Mouse (Mus musculus): ENCODE results near the gene Nasp. TPM values are rescaled to one million over a fixed set of nuclear protein-coding genes. Genes with fewer than 3 reads are reported as not detected.
"Not testable (repeated sequence)": the region's sequence is repeated elsewhere in the genome, so short reads cannot be mapped to it uniquely, and the experiment has no call there.

Nasp gene
- polyA plus RNA-seq (2014; fragmentation: Nextera tagmentation; extraction: Ambion mirVana) = 94.4 and 110 TPM in 2 replicates

DNA sequence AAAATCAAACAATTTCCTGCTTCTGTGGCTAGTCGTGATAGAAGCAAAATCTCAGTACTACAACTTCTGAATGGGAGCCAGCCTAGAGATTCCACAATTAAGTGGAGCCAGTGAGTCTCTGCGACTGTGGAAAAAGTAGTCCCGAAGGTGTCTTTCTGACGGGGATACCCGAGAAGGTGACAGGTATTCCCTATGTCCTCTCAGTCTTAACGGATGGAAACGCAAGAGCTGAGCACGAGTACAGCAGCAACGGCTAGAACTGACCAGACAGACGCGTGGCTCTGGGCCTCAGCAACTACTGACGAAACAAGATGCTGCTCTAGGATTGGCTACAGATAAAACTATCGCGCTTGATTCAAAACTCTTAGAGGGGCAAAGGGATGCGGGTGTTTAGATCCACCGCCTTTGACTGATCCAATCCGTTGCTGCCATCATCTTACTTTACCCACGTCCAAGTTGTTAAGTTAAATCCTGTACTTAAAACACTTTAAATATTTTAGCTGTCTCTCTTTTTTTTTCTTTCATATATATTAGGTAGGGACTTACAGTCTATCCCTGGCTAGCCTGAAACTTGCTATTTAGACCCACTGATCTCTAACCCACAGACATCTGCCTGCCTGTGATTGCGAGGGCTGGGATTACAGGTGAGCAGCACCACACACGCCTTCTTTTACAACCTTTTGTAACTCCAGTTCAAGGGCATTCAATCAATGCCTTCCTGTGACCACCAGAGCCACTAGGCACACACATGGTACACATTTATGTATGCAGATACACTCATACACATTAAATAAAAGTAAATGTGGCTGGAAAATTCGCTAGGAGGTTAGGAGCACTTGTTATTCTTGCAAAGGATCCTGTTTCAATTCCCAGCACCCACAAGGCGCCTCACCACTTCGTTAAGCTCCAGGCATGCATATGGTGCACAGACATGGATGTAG is at the start of gene Nasp:
Gene Nasp (minus strand): TSS at position 220 of the 941 bp plus-strand sequence.
- Histone ChIP-seq H3K4me2 (ENCODE audit: low read length) (peak within 1 kb of the TSS; percentile 57), H3K4me1 (ENCODE audit: control insufficient read depth, insufficient read depth, low read length) (peaks cover 18% of the 10 kb centered on the region), H3K4me3 (replicated peaks; ENCODE audit: low read depth, low read length) (peak within 1 kb of the TSS; percentile 100), H3K9me3 (ENCODE audit: control insufficient read depth, low read length) (no peaks in the 10 kb centered on the region), H3K36me3 (ENCODE audit: control insufficient read depth, insufficient read depth, low read length) (no peaks in the 10 kb centered on the region), H3K27me3 (ENCODE audit: control insufficient read depth, insufficient read depth, low read length) (no peaks in the 10 kb centered on the region), H3K27ac (replicated peaks; ENCODE audit: low read depth, low read length) (peak within 1 kb of the TSS; percentile 94), H3K9ac (replicated peaks; ENCODE audit: low read length) (peak within 1 kb of the TSS; percentile 70)
- WGBS = 8% methylated on average over 23 of the region's 23 CpGs
- ATAC-seq (ENCODE audit: low FRiP score, low TSS enrichment) = peak; percentile 84
- DNase-seq = peak; percentile 92

DNA sequence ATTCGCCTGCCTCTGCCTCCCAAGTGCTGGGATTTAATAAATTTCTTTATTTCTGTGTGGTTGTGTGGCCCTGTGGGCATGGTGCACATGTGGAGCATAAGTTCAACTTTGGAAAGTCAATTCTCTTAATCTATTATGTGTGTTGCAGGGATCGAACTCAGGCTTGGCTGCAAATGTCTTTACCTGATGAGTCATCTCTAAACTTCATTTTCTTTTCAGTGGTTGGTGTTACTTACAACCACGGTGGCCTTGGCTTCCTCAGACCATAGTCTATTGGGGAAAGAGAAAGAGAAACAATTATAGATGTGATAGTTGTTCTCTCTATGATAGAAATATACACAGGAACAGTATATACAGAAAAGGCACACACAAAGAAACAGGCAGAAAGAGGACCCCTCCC is 48.3 kb upstream of the Nasp start:
- no peaks in the 10 kb centered on the region for H3K27me3 ChIP-seq (ENCODE audit: control insufficient read depth, insufficient read depth, low read length)
- H3K9me3 ChIP-seq (ENCODE audit: control insufficient read depth, low read length) = no peaks in the 10 kb centered on the region
- WGBS = 82% methylated on average over 3 of the region's 3 CpGs
- H3K27ac ChIP-seq (replicated peaks; ENCODE audit: low read depth, low read length) = no peak overlapping the region
- no peak for ATAC-seq (ENCODE audit: low FRiP score, low TSS enrichment)
- no peak overlapping the region for H3K9ac ChIP-seq (replicated peaks; ENCODE audit: low read length)
- H3K4me1 ChIP-seq (ENCODE audit: control insufficient read depth, insufficient read depth, low read length) = no peaks in the 10 kb centered on the region
- H3K4me2 ChIP-seq (ENCODE audit: low read length) = no peak overlapping the region
- no peaks in the 10 kb centered on the region for H3K36me3 ChIP-seq (ENCODE audit: control insufficient read depth, insufficient read depth, low read length)
- no peak for DNase-seq
- H3K4me3 ChIP-seq (replicated peaks; ENCODE audit: low read depth, low read length) = no peak overlapping the region

DNA sequence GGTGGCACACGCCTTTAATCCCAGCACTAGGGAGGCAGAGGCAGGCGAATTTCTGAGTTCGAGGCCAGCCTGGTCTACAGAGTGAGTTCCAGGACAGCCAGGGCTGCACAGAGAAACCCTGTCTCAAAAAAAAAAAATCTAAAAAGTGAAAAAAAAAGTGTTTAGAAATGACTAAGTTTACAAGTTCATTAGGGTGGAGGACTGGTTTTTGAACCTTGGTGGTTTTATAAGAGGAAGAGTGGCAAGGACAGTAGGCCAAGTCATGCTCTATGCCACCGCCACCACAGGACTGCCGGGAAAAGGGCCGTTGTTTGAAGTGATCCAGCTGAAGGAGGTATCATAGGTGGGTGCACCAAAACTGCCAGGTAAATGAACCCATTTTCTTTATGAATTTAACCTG is 47.0 kb upstream of the Nasp start:
- H3K4me1 ChIP-seq (ENCODE audit: control insufficient read depth, insufficient read depth, low read length); H3K9me3 ChIP-seq (ENCODE audit: control insufficient read depth, low read length); DNase-seq; H3K27me3 ChIP-seq (ENCODE audit: control insufficient read depth, insufficient read depth, low read length); ATAC-seq (ENCODE audit: low FRiP score, low TSS enrichment); H3K4me3 ChIP-seq (replicated peaks; ENCODE audit: low read depth, low read length); H3K9ac ChIP-seq (replicated peaks; ENCODE audit: low read length); H3K36me3 ChIP-seq (ENCODE audit: control insufficient read depth, insufficient read depth, low read length); H3K27ac ChIP-seq (replicated peaks; ENCODE audit: low read depth, low read length); H3K4me2 ChIP-seq (ENCODE audit: low read length): not testable (repeated sequence)
- WGBS = 93% methylated on average over 6 of the region's 6 CpGs

DNA sequence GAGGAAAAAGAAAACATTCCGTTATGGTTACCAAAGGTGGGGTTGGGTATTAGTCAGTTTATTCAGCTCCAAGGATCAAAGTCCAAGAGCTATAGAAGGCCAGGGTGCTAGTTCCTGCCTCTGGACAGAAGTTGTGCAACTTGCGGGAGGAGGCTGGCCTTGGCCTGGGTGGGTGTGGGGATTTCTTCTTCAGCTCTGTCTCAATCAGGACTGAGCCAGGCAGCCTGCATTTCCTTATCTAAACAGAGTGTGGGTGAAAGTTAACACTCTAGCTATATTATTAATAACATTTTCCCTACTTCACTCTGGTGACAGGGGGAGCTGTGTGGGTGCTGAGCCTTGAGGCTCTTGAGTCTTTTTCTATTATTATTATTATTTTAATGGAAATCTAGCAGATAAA is 45.0 kb upstream of the Nasp start:
- no peak overlapping the region for H3K4me3 ChIP-seq (replicated peaks; ENCODE audit: low read depth, low read length)
- H3K9me3 ChIP-seq (ENCODE audit: control insufficient read depth, low read length) = no peaks in the 10 kb centered on the region
- 77% methylated on average over 2 of the region's 2 CpGs for WGBS
- no peak overlapping the region for H3K4me2 ChIP-seq (ENCODE audit: low read length)
- ATAC-seq (ENCODE audit: low FRiP score, low TSS enrichment) (no peak), DNase-seq (no peak)
- H3K4me1 ChIP-seq (ENCODE audit: control insufficient read depth, insufficient read depth, low read length) = no peaks in the 10 kb centered on the region
- H3K27me3 ChIP-seq (ENCODE audit: control insufficient read depth, insufficient read depth, low read length) = no peaks in the 10 kb centered on the region
- no peak overlapping the region for H3K9ac ChIP-seq (replicated peaks; ENCODE audit: low read length)
- no peaks in the 10 kb centered on the region for H3K36me3 ChIP-seq (ENCODE audit: control insufficient read depth, insufficient read depth, low read length)
- no peak overlapping the region for H3K27ac ChIP-seq (replicated peaks; ENCODE audit: low read depth, low read length)

DNA sequence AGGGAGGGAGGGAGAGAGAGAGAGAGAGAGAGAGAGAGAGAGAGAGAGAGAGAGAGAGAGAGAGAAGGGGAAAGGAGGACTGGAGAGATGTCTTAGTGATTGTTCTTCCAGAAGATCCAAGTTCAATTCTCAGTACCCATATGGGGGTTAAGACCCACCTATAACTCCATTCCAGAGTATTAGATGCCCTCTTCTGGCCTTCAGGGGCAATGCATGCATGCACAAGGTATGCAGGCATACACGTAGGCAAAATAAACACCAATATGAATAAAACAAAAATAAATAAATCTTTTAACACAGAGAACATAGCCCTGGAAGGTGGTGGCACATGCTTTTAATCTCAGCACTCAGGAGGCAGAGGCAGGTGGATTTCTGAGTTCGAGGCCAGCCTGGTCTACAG is 41.5 kb upstream of the Nasp start:
- no peak for DNase-seq
- Histone ChIP-seq H3K27ac (replicated peaks; ENCODE audit: low read depth, low read length) (no peak overlapping the region), H3K4me2 (ENCODE audit: low read length) (no peak overlapping the region), H3K9ac (replicated peaks; ENCODE audit: low read length) (no peak overlapping the region), H3K27me3 (ENCODE audit: control insufficient read depth, insufficient read depth, low read length) (no peaks in the 10 kb centered on the region), H3K4me3 (replicated peaks; ENCODE audit: low read depth, low read length) (no peak overlapping the region), H3K4me1 (ENCODE audit: control insufficient read depth, insufficient read depth, low read length) (no peaks in the 10 kb centered on the region), H3K9me3 (ENCODE audit: control insufficient read depth, low read length) (no peaks in the 10 kb centered on the region), H3K36me3 (ENCODE audit: control insufficient read depth, insufficient read depth, low read length) (no peaks in the 10 kb centered on the region)
- ATAC-seq (ENCODE audit: low FRiP score, low TSS enrichment) = no peak
- WGBS = 61% methylated on average over 2 of the region's 2 CpGs

DNA sequence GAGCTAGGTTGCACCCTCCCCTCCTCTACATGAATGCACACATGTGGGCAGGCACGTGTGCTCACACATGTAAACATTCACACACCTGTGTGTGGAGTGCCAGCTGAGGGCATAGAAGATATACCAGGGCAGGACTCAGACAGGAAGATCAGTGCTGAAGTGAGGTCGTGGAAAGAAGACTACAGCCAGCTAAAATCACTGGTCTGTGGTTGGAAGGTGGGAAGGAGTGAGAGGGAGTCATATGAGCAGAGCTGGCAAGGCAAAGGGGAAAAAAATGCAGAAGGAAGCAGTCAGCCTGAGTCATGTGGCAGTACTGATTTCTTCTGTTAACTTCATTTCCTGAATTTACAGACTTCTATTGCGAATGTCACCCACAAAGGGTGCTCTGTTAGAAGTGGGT is 40.4 kb upstream of the Nasp start:
- Histone ChIP-seq H3K27ac (replicated peaks; ENCODE audit: low read depth, low read length) (no peak overlapping the region), H3K4me1 (ENCODE audit: control insufficient read depth, insufficient read depth, low read length) (no peaks in the 10 kb centered on the region), H3K9me3 (ENCODE audit: control insufficient read depth, low read length) (no peaks in the 10 kb centered on the region), H3K4me2 (ENCODE audit: low read length) (no peak overlapping the region), H3K9ac (replicated peaks; ENCODE audit: low read length) (no peak overlapping the region), H3K36me3 (ENCODE audit: control insufficient read depth, insufficient read depth, low read length) (no peaks in the 10 kb centered on the region), H3K4me3 (replicated peaks; ENCODE audit: low read depth, low read length) (no peak overlapping the region), H3K27me3 (ENCODE audit: control insufficient read depth, insufficient read depth, low read length) (no peaks in the 10 kb centered on the region)
- no peak for ATAC-seq (ENCODE audit: low FRiP score, low TSS enrichment)
- WGBS = 70% methylated on average over 3 of the region's 3 CpGs
- no peak for DNase-seq

DNA sequence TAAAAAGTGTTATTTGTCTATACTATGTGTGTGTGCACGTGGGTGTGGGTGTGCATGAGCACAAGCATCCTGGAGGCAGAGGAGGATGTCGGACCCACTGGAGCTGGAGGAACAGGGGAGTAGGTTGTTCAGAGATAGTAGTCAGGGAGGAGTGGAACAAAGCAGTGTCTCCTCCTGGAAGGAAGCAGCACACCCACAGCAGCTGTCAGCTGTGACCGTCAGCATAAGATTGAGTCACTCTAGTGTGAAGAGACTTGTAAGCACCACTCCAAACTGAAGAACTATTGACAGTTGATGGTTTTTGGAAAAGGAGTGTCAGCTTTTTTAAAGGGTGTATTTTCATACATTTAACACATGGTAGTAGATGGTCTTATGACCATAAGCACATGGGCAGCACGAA is 38.9 kb upstream of the Nasp start:
- H3K27ac ChIP-seq (replicated peaks; ENCODE audit: low read depth, low read length) = no peak overlapping the region
- no peaks in the 10 kb centered on the region for H3K36me3 ChIP-seq (ENCODE audit: control insufficient read depth, insufficient read depth, low read length)
- H3K27me3 ChIP-seq (ENCODE audit: control insufficient read depth, insufficient read depth, low read length) = no peaks in the 10 kb centered on the region
- ATAC-seq (ENCODE audit: low FRiP score, low TSS enrichment) (no peak), DNase-seq (no peak)
- H3K9me3 ChIP-seq (ENCODE audit: control insufficient read depth, low read length) = no peaks in the 10 kb centered on the region
- H3K4me2 ChIP-seq (ENCODE audit: low read length) = no peak overlapping the region
- 64% methylated on average over 4 of the region's 4 CpGs for WGBS
- no peaks in the 10 kb centered on the region for H3K4me1 ChIP-seq (ENCODE audit: control insufficient read depth, insufficient read depth, low read length)
- H3K9ac ChIP-seq (replicated peaks; ENCODE audit: low read length) = no peak overlapping the region
- H3K4me3 ChIP-seq (replicated peaks; ENCODE audit: low read depth, low read length) = no peak overlapping the region

DNA sequence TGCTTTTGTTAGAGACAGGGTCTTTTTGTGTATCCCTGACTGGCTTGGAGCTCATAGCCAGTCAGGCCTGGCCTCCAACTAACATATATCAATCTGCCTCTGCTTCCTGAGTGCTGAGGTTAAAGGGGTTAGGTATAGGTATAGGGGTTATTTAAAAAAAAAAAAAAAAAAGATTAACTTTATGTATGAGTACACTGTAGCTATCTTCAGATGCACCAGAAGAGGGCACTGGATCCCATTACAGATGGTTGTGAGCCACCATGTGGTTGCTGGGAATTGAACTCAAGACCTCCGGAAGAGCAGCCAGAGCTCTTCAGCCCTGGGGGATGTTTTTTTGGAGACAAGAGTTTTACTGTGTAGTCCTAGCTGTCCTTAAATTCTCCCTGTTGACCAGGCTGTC is 34.3 kb upstream of the Nasp start:
- Histone ChIP-seq H3K4me3 (replicated peaks; ENCODE audit: low read depth, low read length) (no peak overlapping the region), H3K9me3 (ENCODE audit: control insufficient read depth, low read length) (no peaks in the 10 kb centered on the region), H3K4me2 (ENCODE audit: low read length) (no peak overlapping the region), H3K27ac (replicated peaks; ENCODE audit: low read depth, low read length) (no peak overlapping the region), H3K36me3 (ENCODE audit: control insufficient read depth, insufficient read depth, low read length) (no peaks in the 10 kb centered on the region), H3K27me3 (ENCODE audit: control insufficient read depth, insufficient read depth, low read length) (no peaks in the 10 kb centered on the region), H3K4me1 (ENCODE audit: control insufficient read depth, insufficient read depth, low read length) (no peaks in the 10 kb centered on the region), H3K9ac (replicated peaks; ENCODE audit: low read length) (no peak overlapping the region)
- DNase-seq (no peak), ATAC-seq (ENCODE audit: low FRiP score, low TSS enrichment) (no peak)
- WGBS = 93% methylated on average over 1 of the region's 1 CpGs

DNA sequence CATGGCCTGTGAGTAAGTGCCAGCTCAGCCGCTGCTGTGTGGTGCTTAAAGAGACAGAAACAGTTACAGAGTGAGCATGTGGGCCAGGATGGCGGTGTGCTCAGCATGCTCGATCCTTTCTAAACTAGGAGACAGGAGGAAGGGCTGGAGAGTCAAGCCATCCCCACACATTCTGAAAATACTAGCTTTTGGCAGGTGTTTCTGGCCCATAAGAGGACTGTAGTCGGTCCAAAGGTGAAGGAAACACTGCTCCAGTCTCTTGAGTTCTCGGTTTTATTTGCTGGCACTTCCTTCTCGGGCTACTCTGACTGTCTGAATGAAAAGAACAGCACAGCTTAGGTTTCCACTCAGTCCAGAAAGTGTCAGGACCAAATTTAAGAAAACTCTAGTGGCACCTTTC is 33.1 kb upstream of the Nasp start:
- no peaks in the 10 kb centered on the region for H3K9me3 ChIP-seq (ENCODE audit: control insufficient read depth, low read length)
- H3K4me3 ChIP-seq (replicated peaks; ENCODE audit: low read depth, low read length) = no peak overlapping the region
- no peaks in the 10 kb centered on the region for H3K27me3 ChIP-seq (ENCODE audit: control insufficient read depth, insufficient read depth, low read length)
- 81% methylated on average over 6 of the region's 6 CpGs for WGBS
- no peak overlapping the region for H3K4me2 ChIP-seq (ENCODE audit: low read length)
- no peak for DNase-seq
- no peaks in the 10 kb centered on the region for H3K36me3 ChIP-seq (ENCODE audit: control insufficient read depth, insufficient read depth, low read length)
- no peak for ATAC-seq (ENCODE audit: low FRiP score, low TSS enrichment)
- H3K9ac ChIP-seq (replicated peaks; ENCODE audit: low read length) = no peak overlapping the region
- no peak overlapping the region for H3K27ac ChIP-seq (replicated peaks; ENCODE audit: low read depth, low read length)
- H3K4me1 ChIP-seq (ENCODE audit: control insufficient read depth, insufficient read depth, low read length) = no peaks in the 10 kb centered on the region

Measured in midbrain, embryonic 14.5 days (tissue).